Mouse (Mus musculus) kidney, adult 2 months (tissue): ENCODE measurements around the gene Plekha6. TPM values are rescaled to one million over a fixed set of nuclear protein-coding genes. Genes with fewer than 3 reads are reported as not detected.

ENCODE experiments used
- DNase-seq: peaks from one replicate; pipeline ENCODE4 v3.0.0; 2021
- H3K27ac ChIP-seq: fragments of 200-500 bp; 2 replicates; pipeline ENCODE4 v1.5.1; 2012; ENCODE audit warnings: low read depth, low read length, control low read depth, inconsistent platforms; ENCODE audit not compliant: insufficient read depth
- H3K27me3 ChIP-seq: fragments of 200-500 bp; replicated peaks from 2 replicates; pipeline ENCODE4 v1.6.1; 2012; ENCODE audit warnings: mild to moderate bottlenecking, moderate library complexity, low read length, inconsistent platforms; ENCODE audit not compliant: control insufficient read depth, insufficient read depth
- H3K36me3 ChIP-seq: fragments of 200-500 bp; 2 replicates; pipeline ENCODE4 v1.6.1; 2012; ENCODE audit warnings: mild to moderate bottlenecking, moderate library complexity, low read length, inconsistent platforms; ENCODE audit not compliant: control insufficient read depth, insufficient read depth
- H3K4me1 ChIP-seq: fragments of 200-500 bp; 2 replicates; pipeline ENCODE4 v1.6.1; 2011; ENCODE audit warnings: low read length; ENCODE audit not compliant: control insufficient read depth, insufficient read depth
- H3K4me3 ChIP-seq: fragments of 200-500 bp; 2 replicates; pipeline ENCODE4 v1.5.1; 2011; ENCODE audit warnings: mild to moderate bottlenecking, low read depth, low read length, control low read depth; ENCODE audit not compliant: insufficient read depth
- CTCF ChIP-seq: fragments of 200-500 bp; conservative IDR thresholded peaks from 2 replicates; pipeline ENCODE4 v1.5.1; 2011; ENCODE audit warnings: low read depth, mild to moderate bottlenecking, control low read depth, low read length, moderate library complexity, mixed read lengths; ENCODE audit not compliant: insufficient read depth, insufficient read length
- POLR2A ChIP-seq: fragments of 200-500 bp; IDR thresholded peaks from one replicate; pipeline ENCODE4 v1.6.1; 2011; ENCODE audit warnings: low read depth, low read length, control low read depth
- WGBS: fragments of 180-500 bp; shearing (Covaris S2); methylation state at CpG from one replicate; pipeline ENCODE4 v1.1.7; 2018; 5-methylcytosine and 5-hydroxymethylcytosine counted together
- polyA plus RNA-seq: library from polyadenylated mRNA; depleted of rRNA; stranded (reverse); fragments of >200 nt; gene quantifications from 2 replicates; pipeline ENCODE4 v1.2.3, GENCODE M21; 2012; rRNA removed

Gene Plekha6
- polyA plus RNA-seq, 1 experiment, result 91.4 TPM

DNA sequence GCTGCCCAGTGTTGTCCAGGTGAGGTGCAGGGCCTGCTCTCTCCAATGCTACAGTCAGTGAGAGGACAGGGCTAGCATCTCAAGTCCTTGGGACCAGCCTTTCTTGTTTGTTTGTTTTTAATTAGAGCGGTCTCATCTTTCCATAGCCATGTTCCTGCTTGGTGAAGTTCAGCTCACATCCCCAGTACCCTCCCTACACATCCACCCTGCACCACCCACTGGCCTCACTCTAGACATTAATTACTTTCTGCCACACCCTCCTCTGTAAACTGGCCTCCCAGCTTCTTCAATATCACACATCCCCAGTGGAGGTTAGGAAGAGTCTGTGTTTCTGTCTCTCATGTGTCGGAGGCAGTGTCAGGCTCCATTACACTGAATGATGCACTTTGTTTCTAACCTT is 180.3 kb downstream of the Plekha6 start:
- DNase-seq, result no peak
- WGBS, result 94% methylated on average over 2 of the region's 2 CpGs
- Histone ChIP-seq H3K36me3 (no peaks in the 10 kb centered on the region), H3K4me3 (no peak overlapping the region), H3K4me1 (no peaks in the 10 kb centered on the region; the same call in 1 of the 2 replicates), H3K27me3 (no peaks in the 10 kb centered on the region), H3K27ac (no peak overlapping the region)
- TF ChIP-seq CTCF (no peak), POLR2A (no peak)

GRCm38 (mm10) chr1:133346531-133346930 is 182.5 kb downstream of the Plekha6 start:
- Histone ChIP-seq H3K36me3 (no peaks in the 10 kb centered on the region), H3K4me3 (no peak overlapping the region), H3K27ac (no peak overlapping the region), H3K4me1 (no peaks in the 10 kb centered on the region; the same call in 1 of the 2 replicates), H3K27me3 (no peaks in the 10 kb centered on the region)
- no peak for TF ChIP-seq CTCF
- TF ChIP-seq POLR2A, result no peak
- WGBS, result 84% methylated on average over 9 of the region's 9 CpGs
- DNase-seq, result no peak

DNA sequence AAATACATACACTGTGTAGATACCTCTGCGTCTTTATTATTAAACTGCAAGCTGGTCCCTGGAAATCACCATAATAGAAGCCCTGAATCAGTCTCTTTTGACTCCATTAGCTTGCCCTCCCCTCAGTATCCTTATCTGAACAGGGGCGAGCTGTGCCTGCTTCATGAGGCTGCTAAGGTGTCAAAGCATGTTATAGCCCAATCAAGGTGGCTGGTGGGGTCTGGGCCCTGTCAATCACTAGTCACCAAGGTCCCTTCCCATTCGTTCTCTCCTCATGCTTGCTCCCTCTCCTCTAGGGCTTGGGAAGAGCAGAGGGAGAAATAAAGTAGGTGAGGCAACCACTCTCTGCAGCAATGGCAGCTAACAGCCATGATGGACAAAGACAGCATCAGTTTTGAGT is 183.2 kb downstream of the Plekha6 start:
- Histone ChIP-seq H3K36me3 (no peaks in the 10 kb centered on the region), H3K4me3 (no peak overlapping the region), H3K27ac (no peak overlapping the region), H3K4me1 (no peaks in the 10 kb centered on the region; the same call in 1 of the 2 replicates), H3K27me3 (no peaks in the 10 kb centered on the region)
- no peak for DNase-seq
- no peak for TF ChIP-seq CTCF
- TF ChIP-seq POLR2A, result no peak
- 81% methylated on average over 3 of the region's 3 CpGs for WGBS

- no peak overlapping the region for H3K4me3 ChIP-seq
- H3K36me3 ChIP-seq, result no peaks in the 10 kb centered on the region
- no peak overlapping the region for H3K27ac ChIP-seq
- no peak for TF ChIP-seq POLR2A
- TF ChIP-seq CTCF, result no peak
- peak; percentile 81 for DNase-seq
- H3K27me3 ChIP-seq, result no peaks in the 10 kb centered on the region
- H3K4me1 ChIP-seq, result no peaks in the 10 kb centered on the region; the same call in 1 of the 2 replicates
- 42% methylated on average over 11 of the region's 11 CpGs for WGBS
These were observed 183.9 kb downstream of the Plekha6 start for GRCm38 (mm10) chr1:133347693-133348520.

DNA sequence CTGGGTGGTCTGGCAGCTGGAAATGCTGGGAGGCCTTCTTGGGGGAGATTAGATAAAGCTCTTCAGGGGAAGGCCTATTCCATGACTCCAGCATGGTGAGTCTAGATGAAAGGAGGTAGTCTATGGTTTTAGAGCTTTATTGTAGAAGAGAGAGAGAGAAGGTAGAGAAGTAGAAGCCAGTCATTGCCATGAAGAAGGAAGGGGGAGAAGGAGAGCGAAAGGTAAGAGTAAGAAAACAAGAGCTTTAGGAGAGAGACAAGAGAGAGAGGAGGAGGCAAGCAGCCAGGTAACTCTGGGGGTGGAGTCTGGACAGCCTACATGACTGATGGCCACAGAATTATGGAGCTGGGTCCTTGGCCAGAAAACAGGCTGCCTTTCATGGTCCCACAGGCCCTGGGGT is 186.2 kb downstream of the Plekha6 start, which contains the start of gene Ren1:
Ren1 (plus strand) TSS at position 301 of the 400 bp plus-strand sequence.
- no peaks in the 10 kb centered on the region for H3K36me3 ChIP-seq
- no peak for DNase-seq
- WGBS, result 92% methylated on average over 1 of the region's 1 CpGs
- no peaks in the 10 kb centered on the region for H3K27me3 ChIP-seq
- no peak within 1 kb of the TSS for H3K4me3 ChIP-seq
- no peak within 1 kb of the TSS for H3K27ac ChIP-seq
- TF ChIP-seq CTCF (no peak), POLR2A (no peak)
- H3K4me1 ChIP-seq, result no peaks in the 10 kb centered on the region; the same call in 1 of the 2 replicates

DNA sequence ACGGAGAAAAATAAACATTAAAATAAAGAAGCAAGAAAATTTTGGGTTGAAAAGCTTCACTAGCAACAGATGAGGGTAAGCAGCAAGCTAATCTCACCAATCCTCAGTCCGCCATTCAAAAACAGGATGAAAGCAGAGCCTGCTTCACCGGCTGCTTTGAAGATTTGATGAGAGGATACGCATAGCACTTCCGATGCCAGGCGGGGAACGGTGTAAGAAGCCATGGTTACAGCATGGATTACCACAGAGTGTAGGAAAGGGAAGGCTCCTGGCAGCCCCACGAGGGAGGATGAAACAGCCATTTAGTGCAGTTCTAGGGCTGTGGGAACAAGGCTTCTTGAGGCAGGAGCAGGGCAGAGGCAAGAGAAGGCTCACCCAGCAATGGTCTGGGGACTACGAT is 187.8 kb downstream of the Plekha6 start:
- no peak for DNase-seq
- Histone ChIP-seq H3K4me1 (no peaks in the 10 kb centered on the region; the same call in 1 of the 2 replicates), H3K4me3 (no peak overlapping the region), H3K36me3 (no peaks in the 10 kb centered on the region), H3K27ac (no peak overlapping the region), H3K27me3 (no peaks in the 10 kb centered on the region)
- TF ChIP-seq POLR2A (no peak), CTCF (no peak)
- 51% methylated on average over 9 of the region's 9 CpGs for WGBS

Other genes with a start within 250 kb of the Plekha6 start
- gene Mdm4, start 133.6 kb upstream of the Plekha6 start, polyA plus RNA-seq, result 22.1 and 24.5 TPM in 2 replicates
- 3.6 TPM in 2 replicates for gene Pik3c2b, start 118.5 kb upstream of the Plekha6 start, polyA plus RNA-seq
- 22.2 and 23.9 TPM in 2 replicates for gene Ppp1r15b, start 33.1 kb upstream of the Plekha6 start, polyA plus RNA-seq
- gene Golt1a, start 145.6 kb downstream of the Plekha6 start, polyA plus RNA-seq, result 18.1 and 18.9 TPM in 2 replicates
- gene Kiss1, start 157.7 kb downstream of the Plekha6 start, polyA plus RNA-seq, result not detected in 2 replicates
- gene Ren1, start 186.3 kb downstream of the Plekha6 start, polyA plus RNA-seq, result 187 and 262 TPM in 2 replicates
- 5.4 and 5.6 TPM in 2 replicates for gene Etnk2, start 199.4 kb downstream of the Plekha6 start, polyA plus RNA-seq